Mouse (Mus musculus) urinary bladder, postnatal 36 days (tissue): ENCODE data around the gene Cd55.
"Not testable (repeated sequence)": the region's sequence is repeated elsewhere in the genome, so short reads cannot be mapped to it uniquely, and the experiment has no call there.

Experiments
- DNase-seq, 2 experiments: peaks; one replicate each; pipeline ENCODE4 v3.0.0; 2022; ENCODE audit warnings: low spot score in 2 of 2, mixed read lengths in 1 of 2

Cd55 gene

GRCm38 (mm10) chr1:130462084-130462861, at the start of gene Cd55:
Gene Cd55, minus strand, starts transcription at chr1:130462744.
- DNase-seq: peak; percentile 87 to 89

DNA sequence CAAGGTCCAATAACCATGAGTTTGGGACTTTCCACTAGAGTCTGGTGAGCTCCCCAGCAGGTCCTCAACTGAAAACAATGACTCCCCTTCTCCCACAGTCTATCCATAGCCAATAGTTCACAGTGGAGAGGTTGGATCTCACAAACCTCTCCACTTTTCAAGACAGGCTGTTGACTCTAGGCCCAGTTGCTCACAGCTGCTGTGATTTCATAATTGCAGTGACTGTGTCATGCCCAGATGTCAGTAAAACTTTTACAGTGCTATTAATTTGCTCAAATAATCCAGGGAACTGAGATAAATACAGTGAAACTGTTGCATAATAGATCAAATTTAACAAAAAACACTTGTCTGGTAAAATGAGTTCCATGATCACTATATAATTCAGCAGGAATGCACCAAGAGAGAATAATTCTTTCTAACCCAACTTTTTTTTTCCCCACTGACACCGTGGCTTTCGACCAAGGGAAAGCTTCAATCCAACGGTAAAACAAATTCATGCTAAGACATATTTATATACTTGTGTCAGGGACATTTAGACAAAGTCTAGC, 49.4 kb upstream of the Cd55 start:
- peak in 1 of 2 experiments; percentile 56 for DNase-seq

DNA sequence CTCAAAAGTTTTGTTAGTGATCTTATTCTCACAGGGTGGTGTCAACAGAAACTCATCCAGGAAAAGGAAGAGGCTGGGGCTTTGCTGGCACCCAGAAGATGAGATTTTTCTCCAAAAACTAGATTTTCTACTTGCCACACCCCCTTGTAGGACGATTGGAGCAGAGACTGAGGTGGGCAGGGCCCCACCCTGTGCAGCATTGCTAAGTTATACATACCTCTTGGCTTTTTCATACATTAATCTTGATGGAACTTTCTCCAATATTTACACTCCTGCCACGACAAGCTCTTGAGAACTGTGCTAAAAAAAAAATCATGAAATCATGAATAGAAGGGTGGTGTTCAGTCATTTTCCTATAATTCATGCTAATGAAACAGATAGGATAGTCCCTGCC, 46.4 kb upstream of the Cd55 start:
- DNase-seq: no peak

- no peak for DNase-seq
Observed at GRCm38 (mm10) chr1:130508030-130508956, 45.7 kb upstream of the Cd55 start.

GRCm38 (mm10) chr1:130507408-130507807, 44.9 kb upstream of the Cd55 start:
- no peak for DNase-seq

- no peak for DNase-seq
Observed at GRCm38 (mm10) chr1:130499962-130500361, 37.4 kb upstream of the Cd55 start.

GRCm38 (mm10) chr1:130498331-130498730, 35.8 kb upstream of the Cd55 start:
- DNase-seq: no peak

- no peak for DNase-seq
Observed at GRCm38 (mm10) chr1:130486816-130487545, 24.4 kb upstream of the Cd55 start.

GRCm38 (mm10) chr1:130485828-130486620, 23.5 kb upstream of the Cd55 start:
- DNase-seq: peak in 1 of 2 experiments; percentile 16

DNA sequence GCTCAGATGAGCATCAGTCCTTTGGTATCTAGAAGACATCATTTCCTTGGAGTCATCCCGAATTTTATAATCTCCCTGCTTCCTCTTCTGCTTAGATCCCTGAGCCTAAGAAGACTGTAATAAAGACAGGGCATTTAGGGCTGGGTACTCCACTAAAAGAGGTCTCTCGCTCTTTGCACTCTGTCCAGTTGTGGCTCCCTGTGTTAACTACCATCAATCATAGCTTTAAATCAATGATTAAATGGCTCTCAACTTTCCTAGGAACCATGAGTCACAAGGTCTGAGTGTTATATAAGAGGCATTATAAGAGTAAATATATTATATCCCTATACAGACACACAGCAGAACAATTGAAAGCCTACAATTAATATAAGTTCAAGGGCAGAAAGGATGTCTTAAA, 22.8 kb upstream of the Cd55 start:
- DNase-seq: no peak

DNA sequence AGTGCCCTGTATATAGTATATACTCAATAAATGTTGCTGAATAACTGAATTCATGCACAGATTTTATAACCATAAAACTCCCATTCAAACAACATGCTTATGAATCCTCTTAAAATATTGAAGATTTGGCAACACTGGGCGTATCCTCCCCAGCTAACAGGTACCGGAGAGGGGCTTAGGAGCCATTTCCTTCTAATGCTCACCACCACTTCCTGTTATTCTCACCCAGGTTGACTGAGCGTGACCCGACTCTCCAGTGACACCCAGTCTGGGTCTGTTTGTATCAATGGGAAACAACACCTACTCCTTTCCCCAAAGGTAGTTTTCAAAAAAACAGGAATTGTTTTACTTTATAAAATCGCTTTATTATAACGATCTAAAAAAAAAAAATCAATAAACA, 12.4 kb upstream of the Cd55 start:
- no peak for DNase-seq

DNA sequence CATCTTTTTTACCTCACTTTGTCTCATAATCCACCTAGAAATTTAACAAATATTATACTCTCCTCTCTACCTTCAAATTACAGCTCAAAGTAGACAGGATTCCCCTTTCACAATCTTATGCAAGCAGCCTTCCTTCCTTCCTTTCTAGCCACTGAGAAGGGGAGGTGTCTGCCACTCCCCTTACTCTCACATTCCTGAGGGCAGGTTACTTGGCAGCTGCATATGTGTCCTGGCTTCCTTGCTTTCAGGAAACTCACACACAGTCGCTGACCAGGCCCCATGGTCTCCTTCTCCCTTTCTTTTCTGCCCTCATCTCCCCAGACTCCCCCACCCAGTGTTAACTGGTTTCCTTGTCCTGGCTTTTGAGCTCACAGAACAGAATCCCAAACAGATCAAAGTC, 11.7 kb upstream of the Cd55 start:
- DNase-seq: no peak

DNA sequence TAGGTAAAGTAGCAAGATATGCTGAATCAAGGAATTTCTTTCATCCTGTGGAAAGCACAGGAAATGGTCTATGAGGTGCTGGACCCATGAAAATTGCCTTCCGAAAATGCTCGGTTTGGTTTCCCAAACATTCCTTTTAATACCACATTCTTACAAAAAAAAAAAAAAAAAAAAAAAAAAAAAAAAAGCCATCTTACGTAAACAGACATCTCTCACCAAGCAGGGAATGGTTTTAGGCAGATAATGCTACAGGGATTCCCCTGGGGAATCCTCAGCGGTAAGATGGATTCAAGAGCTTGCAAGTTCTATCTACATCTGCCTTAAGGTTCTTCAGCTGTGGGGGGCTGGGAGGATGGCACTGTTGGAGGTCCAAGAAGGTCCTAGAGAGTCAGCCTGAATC, 7.5 kb upstream of the Cd55 start:
- DNase-seq: no peak

- no peak for DNase-seq
Observed at GRCm38 (mm10) chr1:130467453-130467852, 4.9 kb upstream of the Cd55 start.

GRCm38 (mm10) chr1:130464173-130464572, 1.6 kb upstream of the Cd55 start:
- no peak for DNase-seq

- no peak for DNase-seq
Observed at GRCm38 (mm10) chr1:130462867-130463266, 323 bp upstream of the Cd55 start.

- no peak for DNase-seq
Observed at GRCm38 (mm10) chr1:130455111-130455510, 7.4 kb downstream of the Cd55 start.

DNA sequence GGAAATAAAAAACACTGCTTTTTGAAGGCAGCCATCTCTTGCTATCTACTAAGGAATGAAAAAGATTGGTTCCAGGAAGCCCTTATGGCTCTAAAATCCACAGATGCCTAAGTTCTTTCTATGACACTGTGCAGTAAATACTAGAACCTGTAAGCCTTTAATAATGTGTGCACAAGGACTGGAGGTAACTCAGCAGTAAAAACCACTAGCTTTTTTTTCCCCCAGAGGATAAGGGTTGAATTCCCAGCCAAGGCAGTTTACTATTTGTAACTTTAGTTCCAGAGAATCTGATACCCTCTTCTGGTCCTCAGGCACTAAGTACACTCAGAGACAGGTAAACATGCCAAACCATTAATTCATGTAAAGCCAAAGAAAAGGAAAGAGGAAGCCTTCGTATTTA, 19.6 kb downstream of the Cd55 start:
- not testable (repeated sequence) for DNase-seq

- DNase-seq: no peak
Observed at GRCm38 (mm10) chr1:130430920-130431319, 31.6 kb downstream of the Cd55 start.

DNA sequence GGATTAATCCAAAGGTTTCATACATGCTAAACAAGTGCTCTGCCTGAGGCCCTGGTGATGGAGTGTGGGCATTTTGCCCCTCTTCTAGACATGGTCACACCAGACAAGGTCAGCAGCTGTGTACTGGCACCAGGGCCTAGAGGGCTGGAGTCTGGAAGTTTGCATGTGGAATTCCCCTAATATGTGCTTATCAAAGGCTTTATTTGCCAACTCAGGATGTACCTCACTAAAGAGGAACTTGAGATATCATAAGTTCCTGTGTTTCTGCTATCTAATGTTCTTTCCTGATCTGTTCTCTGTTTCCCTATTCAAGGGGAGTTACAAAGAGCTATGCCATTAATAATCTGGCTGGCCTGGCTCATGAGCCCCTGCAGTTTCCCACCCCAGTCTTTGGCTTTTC, 33.9 kb downstream of the Cd55 start:
- DNase-seq: not testable (repeated sequence)
